Comparison of ENCODE assay signal across 15 mouse cellular contexts in the genomic region with DNA sequence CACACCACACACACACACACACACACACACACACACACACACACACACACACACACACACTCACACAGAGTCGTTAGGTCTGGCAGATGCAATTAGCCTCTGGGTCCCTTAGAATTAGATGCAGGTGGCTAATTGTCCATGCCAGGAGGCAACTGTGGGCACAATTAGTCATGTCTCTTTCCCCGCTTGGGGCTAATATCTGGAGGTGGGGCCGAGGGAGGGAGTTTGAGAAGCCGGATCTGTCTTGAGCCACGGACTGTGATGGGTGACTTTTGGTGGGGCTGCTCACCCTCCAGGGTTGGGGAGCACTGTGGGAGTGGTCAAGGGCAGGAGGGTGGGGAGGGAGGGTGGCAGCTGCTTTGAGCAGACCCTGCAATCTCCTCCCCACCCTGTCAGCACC. TPM values are rescaled to one million over a fixed set of nuclear protein-coding genes. Genes with fewer than 3 reads are reported as not detected.
DNase-seq lines count a peak whose midpoint lies in the region; ATAC-seq lines count a peak whose summit lies in the region.
"Had no signal": no experiment of that assay in that cellular context is flagged by ENCODE, and none has a peak within 500 bp of the region (broad histone marks: within the 10 kb centered on the region; RNA-seq: fewer than 3 reads in every experiment).

No protein-coding gene starts in this region.

- peak overlapping the region; percentile 33; the same call in 1 of the 2 replicates for H3K27ac ChIP-seq in neural tube, embryonic 12.5 days
- H3K27ac ChIP-seq in neural tube, embryonic 15.5 days (replicated peaks): no peak overlapping the region
- H3K27ac ChIP-seq in forebrain, embryonic 15.5 days (replicated peaks): no peak overlapping the region; the same call in 1 of the 2 replicates
- H3K27ac ChIP-seq in intestine, embryonic 16.5 days (ENCODE audit: low read length): no peak overlapping the region
- H3K27ac ChIP-seq: lung, embryonic 15.5 days; stomach, embryonic 15.5 days had no signal

- H3K36me3 ChIP-seq in neural tube, embryonic 12.5 days: no peaks in the 10 kb centered on the region
- no peaks in the 10 kb centered on the region for H3K36me3 ChIP-seq in neural tube, embryonic 15.5 days
- no peaks in the 10 kb centered on the region for H3K36me3 ChIP-seq in forebrain, embryonic 15.5 days
- no peaks in the 10 kb centered on the region for H3K36me3 ChIP-seq in intestine, embryonic 16.5 days (ENCODE audit: control insufficient read depth, insufficient read depth, low read length)
- H3K36me3 ChIP-seq: lung, embryonic 15.5 days; stomach, embryonic 15.5 days had no signal

- H3K4me2 ChIP-seq in neural tube, embryonic 12.5 days (replicated peaks): 0 out of 2 replicates have a peak overlapping the region, but pooled peaks have one; percentile 14
- no peak overlapping the region for H3K4me2 ChIP-seq in neural tube, embryonic 15.5 days
- H3K4me2 ChIP-seq in forebrain, embryonic 15.5 days (replicated peaks): no peak overlapping the region
- H3K4me2 ChIP-seq in intestine, embryonic 16.5 days (ENCODE audit: low read depth, low read length): no peak overlapping the region
- H3K4me2 ChIP-seq: lung, embryonic 15.5 days; stomach, embryonic 15.5 days had no signal

- peaks cover 19% of the 10 kb centered on the region for H3K4me1 ChIP-seq in neural tube, embryonic 12.5 days
- H3K4me1 ChIP-seq in neural tube, embryonic 15.5 days: peaks cover 7% of the 10 kb centered on the region; the same call in 1 of the 2 replicates
- H3K4me1 ChIP-seq in forebrain, embryonic 15.5 days: peaks cover 18% of the 10 kb centered on the region
- H3K4me1 ChIP-seq in intestine, embryonic 16.5 days (ENCODE audit: control insufficient read depth, insufficient read depth, low read length): no peaks in the 10 kb centered on the region
- H3K4me1 ChIP-seq: lung, embryonic 15.5 days; stomach, embryonic 15.5 days had no signal

- 12% methylated on average over 5 of the region's 5 CpGs for WGBS in neural tube, embryonic 12.5 days
- WGBS in neural tube, embryonic 15.5 days: 22% methylated on average over 5 of the region's 5 CpGs
- WGBS in forebrain, embryonic 15.5 days: 2% methylated on average over 5 of the region's 5 CpGs
- WGBS in intestine, embryonic 16.5 days: 57% methylated on average over 5 of the region's 5 CpGs

- intact Hi-C loops in heart, postnatal 14 days (cut with DNase I): no loop called here

- H3K27me3 ChIP-seq in neural tube, embryonic 12.5 days (replicated peaks): no peaks in the 10 kb centered on the region
- no peaks in the 10 kb centered on the region for H3K27me3 ChIP-seq in neural tube, embryonic 15.5 days (replicated peaks)
- H3K27me3 ChIP-seq in forebrain, embryonic 15.5 days: no peaks in the 10 kb centered on the region
- no peaks in the 10 kb centered on the region for H3K27me3 ChIP-seq in intestine, embryonic 16.5 days (replicated peaks; ENCODE audit: control insufficient read depth, insufficient read depth, low read length)
- H3K27me3 ChIP-seq: lung, embryonic 15.5 days; stomach, embryonic 15.5 days had no signal

- H3K9ac ChIP-seq in neural tube, embryonic 12.5 days: no peak overlapping the region
- H3K9ac ChIP-seq in neural tube, embryonic 15.5 days (replicated peaks): no peak overlapping the region
- H3K9ac ChIP-seq in forebrain, embryonic 15.5 days (replicated peaks): no peak overlapping the region
- H3K9ac ChIP-seq in intestine, embryonic 16.5 days (ENCODE audit: low read depth, low read length): no peak overlapping the region
- H3K9ac ChIP-seq: lung, embryonic 15.5 days; stomach, embryonic 15.5 days had no signal

- no peaks in the 10 kb centered on the region for H3K9me3 ChIP-seq in neural tube, embryonic 12.5 days
- no peaks in the 10 kb centered on the region for H3K9me3 ChIP-seq in neural tube, embryonic 15.5 days (replicated peaks)
- H3K9me3 ChIP-seq in forebrain, embryonic 15.5 days: no peaks in the 10 kb centered on the region
- no peaks in the 10 kb centered on the region for H3K9me3 ChIP-seq in intestine, embryonic 16.5 days (ENCODE audit: control insufficient read depth, low read length)
- H3K9me3 ChIP-seq: lung, embryonic 15.5 days; stomach, embryonic 15.5 days had no signal

- no peak overlapping the region for H3K4me3 ChIP-seq in neural tube, embryonic 12.5 days
- no peak overlapping the region for H3K4me3 ChIP-seq in neural tube, embryonic 15.5 days (replicated peaks)
- no peak overlapping the region for H3K4me3 ChIP-seq in forebrain, embryonic 15.5 days
- H3K4me3 ChIP-seq in intestine, embryonic 16.5 days (ENCODE audit: low read length): no peak overlapping the region
- H3K4me3 ChIP-seq: erythroblast, embryonic 14.5 days; lung, embryonic 15.5 days; stomach, embryonic 15.5 days had no signal

- ATAC-seq in neural tube, embryonic 12.5 days (ENCODE audit: low FRiP score, low read depth): peak; percentile 79
- ATAC-seq in neural tube, embryonic 15.5 days (ENCODE audit: low FRiP score): no peak
- peak; percentile 59; the same call in 1 of the 2 replicates for ATAC-seq in forebrain, embryonic 15.5 days (replicated peaks)
- ATAC-seq in intestine, embryonic 16.5 days: peak; percentile 31; the same call in 1 of the 2 replicates

- peak; percentile 91 for DNase-seq in retina, postnatal 1 day
- no peak for DNase-seq in testis, postnatal 14 days (ENCODE audit: low spot score)
- DNase-seq in heart, postnatal 14 days: no peak
- no peak for DNase-seq in adrenal gland, adult (ENCODE audit: inconsistent age in 2 of 2, low spot score in 1 of 2)
- DNase-seq: cerebellum, adult 11 months; heart, adult 18-20 months; kidney, adult 8-10 months; thymus, postnatal 14 days had no signal

RNA-seq across cellular contexts. Expression of a gene that starts 35.9 kb away (rescaled TPM):
- polyA plus RNA-seq in neural tube, embryonic 12.5 days (2016; fragmentation: Nextera tagmentation; extraction: Ambion mirVana): 59.7 and 61.5 TPM in 2 replicates
- 24.8 and 40.5 TPM in 2 replicates for polyA plus RNA-seq in neural tube, embryonic 15.5 days (2015; fragmentation: Nextera tagmentation; extraction: Ambion mirVana)
- 73.6 and 81.7 TPM in 2 replicates for polyA plus RNA-seq in forebrain, embryonic 15.5 days (2015; fragmentation: Nextera tagmentation; extraction: Ambion mirVana)
- 52.7 and 61.2 TPM in 2 replicates for polyA plus RNA-seq in intestine, embryonic 16.5 days (2015; fragmentation: Nextera tagmentation; extraction: Ambion mirVana)
- 10 to 100 TPM; 10.3 TPM for total RNA-seq in heart, postnatal 14 days (2021)
